Mouse (Mus musculus) megakaryocyte, embryonic 14.5 days (primary cell): ENCODE measurements around the gene Dram1. TPM values are rescaled to one million over a fixed set of nuclear protein-coding genes. Genes with fewer than 3 reads are reported as not detected.

Experiments used
- H3K27me3 ChIP-seq: replicated peaks from 2 replicates; pipeline ENCODE3; 2012; ENCODE audit warnings: inconsistent platforms
- H3K36me3 ChIP-seq: replicated peaks from 2 replicates; pipeline ENCODE3; 2012; ENCODE audit warnings: low read length, inconsistent platforms, mixed read lengths
- H3K4me1 ChIP-seq: 2 replicates; pipeline ENCODE4 v1.6.1; 2012; ENCODE audit warnings: inconsistent platforms
- H3K4me3 ChIP-seq: replicated peaks from 2 replicates; pipeline ENCODE3; 2012; ENCODE audit warnings: moderate library complexity, mild to moderate bottlenecking, inconsistent platforms
- H3K9me3 ChIP-seq: 2 replicates; pipeline ENCODE4 v1.6.1; 2012; ENCODE audit warnings: inconsistent platforms
- FLI1 ChIP-seq: IDR thresholded peaks from 2 replicates; pipeline ENCODE4 v1.6.1; 2012; ENCODE audit warnings: low read length, inconsistent platforms, mixed read lengths
- GATA1 ChIP-seq: IDR thresholded peaks from 3 replicates; pipeline ENCODE4 v1.6.1; 2012; ENCODE audit warnings: mixed read lengths, low read length, inconsistent platforms, borderline replicate concordance
- polyA plus RNA-seq: library from polyadenylated mRNA; stranded (reverse); fragments of >175 nt; gene quantifications from 2 replicates; pipeline ENCODE4 v1.2.3, GENCODE M21; 2012; ENCODE audit warnings: low replicate concordance; ENCODE audit not compliant: insufficient read depth

The Dram1 gene
- polyA plus RNA-seq, 1 experiment = 0.72 TPM

- H3K4me1 ChIP-seq = no peaks in the 10 kb centered on the region
- TF ChIP-seq FLI1 (no peak), GATA1 (no peak)
Observed at GRCm38 (mm10) chr10:88301802-88302470, 76.9 kb downstream of the Dram1 start.

GRCm38 (mm10) chr10:88296991-88297390 is 81.9 kb downstream of the Dram1 start:
- Histone ChIP-seq H3K4me3 (no peak overlapping the region), H3K36me3 (no peaks in the 10 kb centered on the region), H3K27me3 (no peaks in the 10 kb centered on the region), H3K9me3 (peaks cover 41% of the 10 kb centered on the region), H3K4me1 (no peaks in the 10 kb centered on the region)
- TF ChIP-seq GATA1 (no peak), FLI1 (no peak)

More at GRCm38 (mm10) chr10:88301802-88302470, 76.9 kb downstream of the Dram1 start:
- Histone ChIP-seq H3K4me3 (no peak overlapping the region), H3K27me3 (no peaks in the 10 kb centered on the region), H3K9me3 (peaks cover 24% of the 10 kb centered on the region), H3K36me3 (no peaks in the 10 kb centered on the region)

DNA sequence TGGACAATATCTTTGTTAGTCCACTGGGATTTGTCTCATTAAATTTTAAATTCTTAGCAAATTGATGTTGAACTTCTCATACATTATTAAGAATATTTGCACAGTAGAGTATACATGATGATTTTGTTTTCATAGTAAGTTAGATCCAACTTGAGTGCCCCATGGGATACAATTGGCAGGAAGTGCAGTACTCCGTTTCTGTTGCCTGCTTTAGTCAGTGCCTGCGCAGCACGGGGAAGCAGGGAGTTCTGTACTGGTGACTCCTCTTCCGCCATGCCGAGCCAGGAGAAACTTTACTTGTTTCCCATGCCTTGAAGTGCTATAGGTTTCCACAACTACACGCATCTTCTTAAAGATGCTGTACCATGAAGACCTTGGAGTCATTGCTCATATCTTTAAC is 83.8 kb downstream of the Dram1 start:
- Histone ChIP-seq H3K36me3 (no peaks in the 10 kb centered on the region), H3K9me3 (peaks cover 39% of the 10 kb centered on the region), H3K4me3 (no peak overlapping the region), H3K27me3 (no peaks in the 10 kb centered on the region), H3K4me1 (no peaks in the 10 kb centered on the region)
- TF ChIP-seq FLI1 (no peak), GATA1 (no peak)

GRCm38 (mm10) chr10:88288061-88288460 is 90.8 kb downstream of the Dram1 start:
- no peak overlapping the region for H3K4me3 ChIP-seq
- TF ChIP-seq GATA1 = no peak
- TF ChIP-seq FLI1 = no peak
- peaks cover 3% of the 10 kb centered on the region; the same call in 1 of the 2 replicates for H3K9me3 ChIP-seq
- no peaks in the 10 kb centered on the region for H3K36me3 ChIP-seq
- no peaks in the 10 kb centered on the region for H3K4me1 ChIP-seq
- no peaks in the 10 kb centered on the region for H3K27me3 ChIP-seq

- TF ChIP-seq FLI1 (no peak), GATA1 (no peak)
Observed at GRCm38 (mm10) chr10:88287261-88287660, 91.6 kb downstream of the Dram1 start.

DNA sequence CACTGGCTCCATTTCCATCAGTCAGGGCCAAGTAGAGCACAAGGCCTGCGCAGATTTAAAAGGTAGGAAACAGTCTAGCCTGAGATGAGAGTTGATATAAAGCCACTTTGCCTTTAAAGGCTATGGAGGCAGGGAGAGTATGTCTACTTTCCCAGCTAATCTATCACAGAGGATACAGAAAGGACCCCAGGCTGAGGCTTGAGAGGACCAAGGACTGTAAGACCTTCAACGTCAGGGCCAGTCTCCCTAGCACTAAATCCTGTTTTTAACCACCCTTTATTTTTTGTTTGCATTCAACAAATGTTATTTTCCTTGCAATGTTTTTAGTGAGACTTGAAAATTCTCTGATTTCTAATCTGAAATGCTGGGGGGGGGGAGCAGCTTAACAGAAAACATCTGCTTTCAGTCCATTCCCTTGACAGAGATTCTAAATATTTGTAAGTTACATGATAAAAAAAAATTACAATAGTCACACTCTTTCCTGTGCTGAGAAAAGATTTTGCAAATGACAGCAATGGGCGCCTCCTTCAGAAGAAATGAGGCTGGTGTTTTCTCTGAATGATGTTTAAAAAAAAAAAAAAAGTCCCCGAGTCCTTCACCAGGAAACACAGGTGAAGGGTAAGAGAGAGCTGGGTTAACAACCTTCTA is 94.4 kb downstream of the Dram1 start:
- TF ChIP-seq FLI1 (no peak), GATA1 (no peak)
- no peaks in the 10 kb centered on the region for H3K4me1 ChIP-seq
- no peaks in the 10 kb centered on the region for H3K9me3 ChIP-seq
- no peaks in the 10 kb centered on the region for H3K36me3 ChIP-seq
- H3K4me3 ChIP-seq = no peak overlapping the region
- no peaks in the 10 kb centered on the region for H3K27me3 ChIP-seq

More at GRCm38 (mm10) chr10:88287261-88287660, 91.6 kb downstream of the Dram1 start:
- Histone ChIP-seq H3K4me3 (no peak overlapping the region), H3K27me3 (no peaks in the 10 kb centered on the region), H3K9me3 (no peaks in the 10 kb centered on the region; the same call in 1 of the 2 replicates), H3K4me1 (no peaks in the 10 kb centered on the region), H3K36me3 (no peaks in the 10 kb centered on the region)

DNA sequence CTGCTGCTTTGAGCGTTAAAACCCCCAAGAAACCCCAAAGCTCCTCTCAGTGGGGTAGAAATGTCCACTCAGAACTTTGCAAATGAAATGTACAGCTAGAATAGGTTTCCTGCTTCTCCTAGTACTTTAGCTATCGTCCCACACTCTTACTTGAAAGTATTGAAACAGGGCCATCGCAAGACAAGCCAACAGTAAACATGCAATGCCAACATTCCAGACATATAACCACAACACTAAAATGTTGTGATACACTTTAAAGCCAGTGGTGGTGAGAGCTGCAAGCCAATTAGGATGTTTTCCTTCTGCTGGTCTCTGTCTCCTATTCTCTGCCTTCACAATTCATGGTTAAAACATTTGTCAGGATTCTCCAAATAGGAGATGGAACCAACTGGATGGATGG is 97.2 kb downstream of the Dram1 start:
- H3K36me3 ChIP-seq = no peaks in the 10 kb centered on the region
- TF ChIP-seq FLI1 = no peak
- TF ChIP-seq GATA1 = no peak

GRCm38 (mm10) chr10:88274045-88274444 is 104.8 kb downstream of the Dram1 start:
- no peaks in the 10 kb centered on the region for H3K27me3 ChIP-seq
- H3K36me3 ChIP-seq = no peaks in the 10 kb centered on the region
- no peak overlapping the region for H3K4me3 ChIP-seq
- H3K4me1 ChIP-seq = no peaks in the 10 kb centered on the region
- TF ChIP-seq FLI1 (no peak), GATA1 (no peak)
- H3K9me3 ChIP-seq = no peaks in the 10 kb centered on the region

More for the DNA sequence above, 97.2 kb downstream of the Dram1 start:
- no peak overlapping the region for H3K4me3 ChIP-seq
- H3K4me1 ChIP-seq = no peaks in the 10 kb centered on the region
- H3K9me3 ChIP-seq = no peaks in the 10 kb centered on the region
- no peaks in the 10 kb centered on the region for H3K27me3 ChIP-seq

Other genes with a start within 250 kb of the Dram1 start
- gene Parpbp, start 232.1 kb downstream of the Dram1 start, polyA plus RNA-seq = 0.16 TPM in 1 of 2 replicates, not detected in the other
- 2.3 TPM in 1 of 2 replicates, not detected in the other for gene Nup37, start 232.1 kb downstream of the Dram1 start, polyA plus RNA-seq
- gene Washc3, start 178.0 kb downstream of the Dram1 start, polyA plus RNA-seq = 3.9 and 27.8 TPM in 2 replicates
- 0.57 TPM in 1 of 2 replicates, not detected in the other for gene Gnptab, start 52 bp upstream of the Dram1 start, polyA plus RNA-seq
- not detected in 2 replicates for gene Sycp3, start 80.5 kb upstream of the Dram1 start, polyA plus RNA-seq
- gene Chpt1, start 125.0 kb upstream of the Dram1 start, polyA plus RNA-seq = 3.2 and 4.8 TPM in 2 replicates
- gene Mybpc1, start 226.1 kb upstream of the Dram1 start, polyA plus RNA-seq = not detected in 2 replicates